Mouse (Mus musculus) ES-Bruce4 (cell line): ENCODE results near the gene Nrp1. TPM values are rescaled to one million over a fixed set of nuclear protein-coding genes. Genes with fewer than 3 reads are reported as not detected.

ENCODE experiments used
- H3K27ac ChIP-seq: 2 replicates; pipeline ENCODE4 v1.5.1; 2012; ENCODE audit warnings: low read length, inconsistent platforms; ENCODE audit not compliant: insufficient read depth
- H3K27me3 ChIP-seq: 2 replicates; pipeline ENCODE4 v1.6.1; 2012; ENCODE audit warnings: mild to moderate bottlenecking, low read length, inconsistent platforms; ENCODE audit not compliant: control insufficient read depth, poor library complexity, insufficient read depth, severe bottlenecking
- H3K36me3 ChIP-seq: 2 replicates; pipeline ENCODE4 v1.6.1; 2012; ENCODE audit warnings: inconsistent platforms, mild to moderate bottlenecking, low read length, moderate library complexity; ENCODE audit not compliant: control insufficient read depth, poor library complexity, insufficient read depth, severe bottlenecking
- H3K4me1 ChIP-seq: one replicate; pipeline ENCODE4 v1.8.1; 2011; ENCODE audit warnings: low read length; ENCODE audit not compliant: control insufficient read depth, insufficient read depth
- H3K4me3 ChIP-seq: 2 replicates; pipeline ENCODE4 v1.5.1; 2011; ENCODE audit warnings: low read depth, mild to moderate bottlenecking, low read length
- H3K9ac ChIP-seq: 2 replicates; pipeline ENCODE4 v1.6.1; 2012; ENCODE audit warnings: low read depth, mild to moderate bottlenecking, inconsistent platforms; ENCODE audit not compliant: poor library complexity, severe bottlenecking
- H3K9me3 ChIP-seq: replicated peaks from 2 replicates; pipeline ENCODE4 v1.6.1; 2012; ENCODE audit warnings: mild to moderate bottlenecking, low read length, inconsistent platforms; ENCODE audit not compliant: control insufficient read depth, poor library complexity, insufficient read depth, severe bottlenecking
- CTCF ChIP-seq: IDR thresholded peaks from one replicate; pipeline ENCODE4 v1.8.1; 2011; ENCODE audit warnings: low read depth, low read length
- EP300 ChIP-seq: IDR thresholded peaks from 2 replicates; pipeline ENCODE4 v1.6.1; 2011; ENCODE audit warnings: low read depth, low read length; ENCODE audit not compliant: insufficient read depth
- POLR2A ChIP-seq: IDR thresholded peaks from one replicate; pipeline ENCODE4 v1.8.1; 2011; ENCODE audit warnings: low read length; ENCODE audit not compliant: insufficient read depth
- polyA plus RNA-seq: library from polyadenylated mRNA; stranded (reverse); fragments of >200 nt; gene quantifications from 2 replicates; pipeline ENCODE4 v1.2.4, GENCODE M21; 2011; ENCODE audit warnings: low read depth; ENCODE audit not compliant: missing spikeins, insufficient read depth, insufficient read length

Nrp1 gene
- polyA plus RNA-seq, 1 experiment: 0.40 TPM

DNA sequence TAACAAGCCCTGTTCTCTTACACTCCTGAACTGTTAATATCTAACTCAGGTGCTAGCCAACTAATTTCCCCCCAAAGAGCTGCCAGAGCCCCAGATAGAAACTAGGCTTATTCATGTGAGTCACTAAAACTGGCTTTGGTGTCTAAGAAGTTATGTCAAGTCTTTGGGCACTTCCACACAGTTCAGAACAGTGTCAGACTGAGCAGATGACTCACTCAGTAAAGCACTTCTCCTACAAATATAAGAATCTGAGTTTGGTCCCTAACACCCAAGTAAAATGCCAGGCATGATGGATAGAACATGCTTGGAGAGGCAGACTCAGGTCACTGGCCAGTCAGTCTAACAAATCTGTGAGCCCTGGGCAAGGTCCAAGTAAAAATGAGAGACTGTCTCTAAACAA lies 65.4 kb downstream of the Nrp1 start:
- H3K36me3 ChIP-seq: no peaks in the 10 kb centered on the region
- H3K4me3 ChIP-seq: no peak overlapping the region
- no peaks in the 10 kb centered on the region for H3K9me3 ChIP-seq
- H3K4me1 ChIP-seq: no peaks in the 10 kb centered on the region
- TF ChIP-seq POLR2A: no peak
- peaks cover 4% of the 10 kb centered on the region; the same call in 1 of the 2 replicates for H3K27me3 ChIP-seq
- H3K27ac ChIP-seq: no peak overlapping the region
- no peak overlapping the region for H3K9ac ChIP-seq

- Histone ChIP-seq H3K27me3 (peaks cover 4% of the 10 kb centered on the region; the same call in 1 of the 2 replicates), H3K27ac (no peak overlapping the region), H3K36me3 (no peaks in the 10 kb centered on the region), H3K4me3 (no peak overlapping the region), H3K4me1 (no peaks in the 10 kb centered on the region), H3K9ac (no peak overlapping the region), H3K9me3 (no peaks in the 10 kb centered on the region)
- TF ChIP-seq EP300 (no peak), POLR2A (no peak), CTCF (no peak)
These were observed 66.4 kb downstream of the Nrp1 start for GRCm38 (mm10) chr8:128424626-128425333.

DNA sequence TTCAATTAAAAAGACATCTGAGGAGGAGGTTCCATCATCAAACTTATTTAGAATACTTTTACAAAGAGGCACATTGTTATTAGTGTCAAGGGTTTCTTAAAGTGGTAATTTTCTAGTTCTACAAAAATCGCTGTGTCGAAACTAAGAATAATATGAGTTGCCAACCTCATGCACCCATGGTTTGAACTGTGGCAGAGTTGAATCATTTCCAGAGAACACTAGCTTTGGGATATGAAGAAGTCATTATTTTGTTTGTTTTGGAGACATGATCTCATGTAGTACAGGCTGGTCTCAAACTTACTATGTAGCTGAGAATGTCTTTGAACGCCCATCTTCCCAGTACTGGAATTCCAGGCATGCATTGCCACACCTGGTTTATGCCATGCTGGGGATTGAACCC lies 68.7 kb downstream of the Nrp1 start:
- Histone ChIP-seq H3K9ac (no peak overlapping the region), H3K9me3 (no peaks in the 10 kb centered on the region), H3K27me3 (peaks cover 4% of the 10 kb centered on the region; the same call in 1 of the 2 replicates), H3K36me3 (no peaks in the 10 kb centered on the region), H3K27ac (no peak overlapping the region), H3K4me3 (no peak overlapping the region), H3K4me1 (no peaks in the 10 kb centered on the region)
- TF ChIP-seq POLR2A: no peak
- TF ChIP-seq EP300: no peak
- no peak for TF ChIP-seq CTCF

DNA sequence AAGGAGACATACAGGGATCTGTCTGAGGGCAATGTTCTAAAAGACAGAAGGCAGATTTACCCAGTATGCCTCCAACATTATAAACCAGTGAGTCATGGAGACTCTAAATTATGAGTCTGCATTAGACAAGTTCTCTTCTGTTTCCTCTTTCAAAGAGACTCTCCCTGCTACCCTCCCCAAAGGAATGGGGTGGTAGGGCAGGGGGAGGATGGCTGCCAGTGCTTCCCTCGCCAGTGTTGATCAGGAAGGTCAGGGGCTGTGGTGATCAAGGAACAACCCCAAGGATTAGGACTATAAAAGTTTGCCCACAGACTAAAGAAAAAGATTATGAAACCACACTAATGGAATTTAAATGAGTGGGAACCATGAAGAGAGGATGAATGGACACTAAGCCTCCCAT lies 70.6 kb downstream of the Nrp1 start:
- TF ChIP-seq POLR2A (no peak), EP300 (no peak), CTCF (no peak)
- Histone ChIP-seq H3K9me3 (no peaks in the 10 kb centered on the region), H3K27me3 (peaks cover 4% of the 10 kb centered on the region; the same call in 1 of the 2 replicates), H3K4me3 (no peak overlapping the region), H3K4me1 (no peaks in the 10 kb centered on the region), H3K9ac (no peak overlapping the region), H3K36me3 (no peaks in the 10 kb centered on the region), H3K27ac (no peak overlapping the region)

DNA sequence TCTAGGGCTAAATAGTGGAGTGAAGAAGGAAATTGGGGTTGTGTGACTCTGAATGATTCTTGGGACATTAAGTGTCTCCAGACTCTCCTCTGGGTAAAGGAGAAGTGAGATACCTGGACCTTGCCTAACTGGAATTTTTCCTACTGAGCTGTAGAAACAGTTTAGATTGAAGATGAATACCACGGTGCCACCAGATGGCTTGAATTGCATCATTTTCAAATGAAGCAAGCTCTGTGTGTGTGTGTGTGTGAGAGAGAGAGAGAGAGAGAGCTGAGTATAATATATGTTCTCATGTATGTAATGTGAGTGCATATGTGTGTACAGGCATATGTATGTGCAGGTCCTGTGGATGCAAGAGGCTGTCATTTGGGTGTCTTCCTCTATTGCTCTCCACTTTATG lies 72.7 kb downstream of the Nrp1 start:
- H3K36me3 ChIP-seq: no peaks in the 10 kb centered on the region
- H3K27ac ChIP-seq: no peak overlapping the region
- H3K9ac ChIP-seq: no peak overlapping the region
- no peaks in the 10 kb centered on the region for H3K9me3 ChIP-seq
- no peak for TF ChIP-seq EP300
- TF ChIP-seq POLR2A: no peak
- TF ChIP-seq CTCF: no peak
- H3K4me1 ChIP-seq: no peaks in the 10 kb centered on the region
- H3K27me3 ChIP-seq: peaks cover 4% of the 10 kb centered on the region; the same call in 1 of the 2 replicates
- no peak overlapping the region for H3K4me3 ChIP-seq

DNA sequence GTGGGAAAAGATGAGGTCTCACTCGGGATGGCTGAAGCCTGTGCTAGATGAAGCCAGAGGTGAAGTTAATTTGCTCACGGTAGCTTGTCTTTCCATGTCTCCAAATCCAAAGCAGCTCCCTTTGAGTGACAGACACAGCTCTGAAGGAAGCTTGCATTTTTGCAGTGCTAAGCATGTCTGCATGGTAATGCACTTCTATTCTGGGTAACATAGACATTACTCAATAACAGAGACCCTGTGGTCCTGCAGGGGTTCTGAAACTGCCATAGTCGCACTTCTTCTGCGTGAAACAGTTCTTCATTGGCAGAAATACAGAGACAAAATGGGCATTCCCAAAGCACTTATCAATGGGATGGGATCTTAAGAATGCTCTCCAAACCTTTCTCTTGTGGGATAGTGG lies 77.3 kb downstream of the Nrp1 start:
- no peaks in the 10 kb centered on the region for H3K36me3 ChIP-seq
- H3K9me3 ChIP-seq: no peaks in the 10 kb centered on the region
- TF ChIP-seq EP300 (no peak), CTCF (no peak), POLR2A (no peak)
- H3K27ac ChIP-seq: no peak overlapping the region
- no peak overlapping the region for H3K9ac ChIP-seq
- H3K27me3 ChIP-seq: no peaks in the 10 kb centered on the region
- H3K4me3 ChIP-seq: no peak overlapping the region
- no peaks in the 10 kb centered on the region for H3K4me1 ChIP-seq
